Mouse (Mus musculus) hindbrain, embryonic 11.5 days (tissue): ENCODE data around the gene Klhl29. TPM values are rescaled to one million over a fixed set of nuclear protein-coding genes. Genes with fewer than 3 reads are reported as not detected.

ENCODE experiments used
- ATAC-seq: fragments of 200-750 bp; cut with Nextera tagmentation; 2 replicates; pipeline ENCODE4 v1.8.0; 2017; ENCODE audit warnings: mild to moderate bottlenecking, moderate TSS enrichment, moderate library complexity; ENCODE audit not compliant: low FRiP score
- DNase-seq: peaks from one replicate; pipeline ENCODE4 v3.0.0-alpha.2; 2015; ENCODE audit warnings: low spot score
- H3K27ac ChIP-seq: fragments of 300-500 bp; sonication (generic); 2 replicates; pipeline ENCODE4 v1.5.1; 2014; ENCODE audit warnings: mild to moderate bottlenecking, low read depth, low read length
- H3K27me3 ChIP-seq: fragments of 300-500 bp; sonication (generic); 2 replicates; pipeline ENCODE4 v1.6.1; 2014; ENCODE audit warnings: mild to moderate bottlenecking, low read length, moderate library complexity, mixed read lengths; ENCODE audit not compliant: control insufficient read depth, insufficient read depth
- H3K36me3 ChIP-seq: fragments of 300-500 bp; sonication (generic); 2 replicates; pipeline ENCODE4 v1.6.1; 2014; ENCODE audit warnings: mild to moderate bottlenecking, low read length, moderate library complexity, mixed read lengths; ENCODE audit not compliant: control insufficient read depth, insufficient read depth
- H3K4me1 ChIP-seq: fragments of 300-500 bp; sonication (generic); replicated peaks from 2 replicates; pipeline ENCODE4 v1.6.1; 2014; ENCODE audit warnings: low read length, mixed read lengths; ENCODE audit not compliant: control insufficient read depth, insufficient read depth
- H3K4me2 ChIP-seq: fragments of 300-500 bp; sonication (generic); replicated peaks from 2 replicates; pipeline ENCODE4 v1.6.1; 2014; ENCODE audit warnings: mild to moderate bottlenecking, low read depth, low read length
- H3K4me3 ChIP-seq: fragments of 300-500 bp; sonication (generic); 2 replicates; pipeline ENCODE4 v1.5.1; 2014; ENCODE audit warnings: low read depth, low read length
- H3K9ac ChIP-seq: fragments of 300-500 bp; sonication (generic); 2 replicates; pipeline ENCODE4 v1.6.1; 2014; ENCODE audit warnings: low read depth, low read length
- H3K9me3 ChIP-seq: fragments of 300-500 bp; sonication (generic); 2 replicates; pipeline ENCODE4 v1.6.1; 2016; ENCODE audit warnings: low read length; ENCODE audit not compliant: control insufficient read depth
- WGBS: fragments of 180-500 bp; shearing (Covaris S2); extraction: QIAGEN DNeasy Blood & Tissue Kit; methylation state at CpG from one replicate; pipeline ENCODE4 v1.1.7; 2014; 5-methylcytosine and 5-hydroxymethylcytosine counted together
- polyA plus RNA-seq: library from polyadenylated mRNA; unstranded; fragments of >200 nt; fragmentation: Nextera tagmentation; extraction: Ambion mirVana; gene quantifications from 2 replicates; pipeline ENCODE4 v1.2.1, GENCODE M21; 2014

The Klhl29 gene
- polyA plus RNA-seq, 1 experiment from 2014 or later, result 2.6 TPM

DNA sequence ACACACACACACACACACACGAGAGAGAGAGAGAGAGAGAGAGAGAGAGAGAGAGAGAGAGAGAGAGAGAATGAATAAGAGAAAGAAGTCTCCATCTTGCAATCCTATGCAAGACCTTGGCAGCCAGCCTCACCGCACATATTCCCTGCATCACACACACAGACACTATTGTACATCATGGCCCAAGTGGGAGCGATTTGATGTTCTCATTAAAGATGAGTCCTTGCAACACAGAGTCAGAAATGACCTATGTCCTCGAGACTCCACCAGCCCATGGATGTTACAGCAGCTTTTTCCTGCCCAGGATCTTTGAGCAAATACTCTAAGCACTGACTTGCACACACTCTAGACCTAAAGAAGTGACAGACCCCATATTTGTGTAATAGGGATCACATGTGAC, 114.0 kb downstream of the Klhl29 start:
- no peaks in the 10 kb centered on the region for H3K36me3 ChIP-seq
- no peak overlapping the region for H3K4me3 ChIP-seq
- no peak overlapping the region for H3K27ac ChIP-seq
- no peak for ATAC-seq
- H3K27me3 ChIP-seq, result no peaks in the 10 kb centered on the region
- 0 out of 2 replicates have a peak, but pooled peaks cover under 1% of the 10 kb centered on the region for H3K4me1 ChIP-seq
- WGBS, result 91% methylated on average over 4 of the region's 4 CpGs
- DNase-seq, result no peak
- H3K4me2 ChIP-seq, result no peak overlapping the region
- H3K9me3 ChIP-seq, result no peaks in the 10 kb centered on the region
- H3K9ac ChIP-seq, result no peak overlapping the region

DNA sequence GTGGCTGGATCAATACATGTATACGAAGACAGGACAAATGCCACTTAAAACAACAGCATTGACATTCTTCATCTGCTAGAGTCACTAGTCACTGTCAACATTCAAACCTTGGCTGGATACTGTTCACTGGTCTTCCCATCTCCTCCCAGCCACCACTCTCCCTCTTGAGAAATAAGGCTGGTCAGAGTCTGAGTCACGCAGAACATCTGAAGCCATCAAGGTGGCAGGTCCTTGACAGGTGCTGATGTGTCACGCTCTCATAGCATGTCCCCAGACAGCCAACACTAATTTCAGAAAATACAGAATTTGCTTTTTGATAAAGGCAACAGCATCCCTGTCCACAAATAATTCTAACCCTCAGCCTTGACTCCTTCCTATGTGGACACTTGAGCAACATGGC, 116.7 kb downstream of the Klhl29 start:
- Histone ChIP-seq H3K36me3 (no peaks in the 10 kb centered on the region), H3K4me1 (peaks cover 3% of the 10 kb centered on the region; the same call in 1 of the 2 replicates), H3K4me3 (no peak overlapping the region), H3K9ac (no peak overlapping the region), H3K27ac (no peak overlapping the region), H3K27me3 (no peaks in the 10 kb centered on the region), H3K4me2 (no peak overlapping the region), H3K9me3 (no peaks in the 10 kb centered on the region)
- WGBS, result 84% methylated on average over 3 of the region's 3 CpGs
- DNase-seq (no peak), ATAC-seq (no peak)

DNA sequence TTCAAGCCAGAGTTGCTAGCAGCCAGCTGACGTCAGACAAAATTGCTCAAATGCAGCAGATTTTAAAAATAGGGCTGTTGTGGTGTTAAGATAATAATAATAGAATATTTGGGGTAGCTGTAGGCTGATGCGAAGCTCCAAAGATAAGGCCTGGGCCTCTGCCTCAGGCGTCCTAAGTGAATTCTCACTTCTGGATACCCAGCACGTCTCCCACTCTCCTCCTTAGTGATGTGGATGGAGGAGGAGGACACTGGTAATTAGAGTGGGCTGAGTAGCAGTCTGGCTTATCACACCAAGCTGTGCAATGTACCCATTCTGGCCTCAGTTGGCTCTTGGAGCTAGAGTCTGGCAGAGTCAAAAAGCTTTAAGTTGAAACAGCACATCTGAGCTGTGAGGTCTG, 118.3 kb downstream of the Klhl29 start:
- no peak overlapping the region for H3K9ac ChIP-seq
- ATAC-seq (no peak), DNase-seq (no peak)
- no peak overlapping the region for H3K27ac ChIP-seq
- H3K4me1 ChIP-seq, result peaks cover 5% of the 10 kb centered on the region
- no peaks in the 10 kb centered on the region for H3K9me3 ChIP-seq
- H3K4me2 ChIP-seq, result no peak overlapping the region
- no peaks in the 10 kb centered on the region for H3K27me3 ChIP-seq
- H3K4me3 ChIP-seq, result no peak overlapping the region
- H3K36me3 ChIP-seq, result no peaks in the 10 kb centered on the region
- 77% methylated on average over 4 of the region's 4 CpGs for WGBS

DNA sequence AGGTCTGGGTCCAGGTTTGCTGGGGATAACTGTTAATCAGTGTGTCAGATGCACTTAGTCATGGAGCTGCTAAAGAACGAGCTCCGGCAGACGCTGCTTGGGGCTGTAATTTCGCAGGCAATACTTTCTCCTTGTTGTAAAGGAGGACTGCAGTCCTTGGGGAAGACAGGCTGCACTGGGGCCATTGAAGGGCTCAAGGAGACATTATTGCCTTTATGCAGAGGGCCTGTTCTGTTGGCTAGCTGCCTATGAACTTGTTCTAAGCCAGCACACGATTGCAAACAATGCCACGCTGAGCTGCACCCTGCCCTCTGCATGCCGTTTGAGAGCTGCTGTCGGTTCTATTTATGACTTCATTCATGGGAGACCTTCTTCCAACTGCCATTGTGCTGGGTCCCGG, 120.4 kb downstream of the Klhl29 start:
- WGBS, result 51% methylated on average over 9 of the region's 9 CpGs
- Histone ChIP-seq H3K9ac (no peak overlapping the region), H3K36me3 (no peaks in the 10 kb centered on the region), H3K9me3 (no peaks in the 10 kb centered on the region), H3K27ac (0 out of 2 replicates have a peak overlapping the region, but pooled peaks have one; percentile 36), H3K27me3 (no peaks in the 10 kb centered on the region), H3K4me1 (peaks cover 5% of the 10 kb centered on the region), H3K4me3 (no peak overlapping the region), H3K4me2 (no peak overlapping the region)
- ATAC-seq (no peak), DNase-seq (no peak)

DNA sequence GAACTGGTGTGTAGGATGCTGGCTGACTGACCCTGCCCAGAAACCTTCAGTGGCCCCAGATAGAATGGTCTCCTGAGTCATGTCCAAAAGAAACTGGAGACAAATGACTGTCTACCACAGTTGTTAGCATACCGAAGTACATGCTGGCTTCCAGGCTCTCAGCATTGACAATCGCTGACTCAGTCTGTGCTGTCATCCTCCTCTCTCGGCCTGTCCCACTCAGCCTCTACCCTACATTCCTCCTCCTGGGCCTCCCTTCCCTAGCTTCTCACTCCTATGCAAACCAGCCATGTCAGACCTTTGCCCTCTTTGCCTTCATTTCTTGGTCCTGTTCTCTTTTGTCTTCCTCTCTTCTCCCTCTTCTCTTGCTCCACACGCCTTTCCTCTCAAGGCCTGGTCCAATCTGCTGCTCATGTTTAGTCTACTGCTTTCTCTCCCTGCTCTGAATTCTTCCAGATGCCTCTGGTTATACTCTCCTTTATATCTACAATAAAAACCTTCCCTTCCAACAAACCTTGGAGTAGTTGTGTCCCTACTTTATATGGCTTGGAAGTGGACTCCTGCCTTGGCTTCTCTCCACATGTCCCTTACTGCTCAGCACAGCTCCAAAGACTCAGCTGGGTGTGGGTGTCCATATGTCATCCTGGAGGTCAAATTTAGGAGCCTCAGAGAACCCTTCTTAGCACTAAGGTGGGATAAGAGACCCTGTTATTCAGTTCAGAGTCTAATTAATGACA, 121.1 kb downstream of the Klhl29 start:
- 77% methylated on average over 4 of the region's 4 CpGs for WGBS
- Histone ChIP-seq H3K4me2 (no peak overlapping the region), H3K27ac (no peak overlapping the region), H3K4me1 (peaks cover 5% of the 10 kb centered on the region), H3K27me3 (no peaks in the 10 kb centered on the region), H3K36me3 (no peaks in the 10 kb centered on the region), H3K9me3 (no peaks in the 10 kb centered on the region), H3K9ac (no peak overlapping the region), H3K4me3 (no peak overlapping the region)
- DNase-seq (no peak), ATAC-seq (no peak)

DNA sequence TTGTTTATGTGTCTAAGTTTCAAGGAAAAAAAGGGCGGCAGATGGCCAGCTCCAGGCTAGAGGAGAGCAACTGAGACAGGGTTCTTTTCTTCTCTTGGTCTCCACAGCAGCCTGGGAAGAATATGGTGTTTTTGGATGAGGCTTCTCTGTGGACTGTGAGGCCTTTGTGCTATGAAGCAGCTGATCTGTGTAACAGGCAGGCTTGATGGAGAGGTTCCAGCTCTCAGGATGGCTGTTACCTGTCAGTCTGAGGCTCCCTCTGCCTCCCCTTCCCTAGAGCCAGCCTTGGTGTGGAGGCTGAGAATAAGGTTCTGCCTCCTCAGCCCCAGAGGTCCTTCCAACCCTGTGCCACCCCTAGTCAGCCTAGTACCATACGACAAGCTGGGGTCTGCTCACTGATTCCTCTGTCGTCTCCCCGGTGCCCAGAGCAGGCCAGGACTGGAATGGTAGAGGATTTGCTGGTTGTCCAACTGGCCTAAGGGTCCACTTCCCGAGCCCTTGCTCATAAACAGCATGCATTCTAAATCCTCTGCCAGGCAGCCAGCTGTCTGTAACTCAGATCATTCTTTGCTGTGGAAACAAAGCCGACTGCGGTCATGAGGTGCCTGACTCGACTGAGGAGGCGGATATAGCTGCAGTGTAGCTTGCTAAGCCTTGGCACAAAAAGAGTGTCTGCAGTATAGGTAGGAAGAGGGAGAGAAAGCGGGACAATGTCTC, 122.0 kb downstream of the Klhl29 start:
- H3K9me3 ChIP-seq, result no peaks in the 10 kb centered on the region
- H3K27ac ChIP-seq, result 0 out of 2 replicates have a peak overlapping the region, but pooled peaks have one; percentile 47
- WGBS, result 68% methylated on average over 10 of the region's 10 CpGs
- DNase-seq (no peak), ATAC-seq (no peak)
- no peak overlapping the region for H3K9ac ChIP-seq
- no peaks in the 10 kb centered on the region for H3K36me3 ChIP-seq
- H3K4me1 ChIP-seq, result peaks cover 5% of the 10 kb centered on the region
- no peaks in the 10 kb centered on the region for H3K27me3 ChIP-seq
- H3K4me3 ChIP-seq, result no peak overlapping the region
- no peak overlapping the region for H3K4me2 ChIP-seq

DNA sequence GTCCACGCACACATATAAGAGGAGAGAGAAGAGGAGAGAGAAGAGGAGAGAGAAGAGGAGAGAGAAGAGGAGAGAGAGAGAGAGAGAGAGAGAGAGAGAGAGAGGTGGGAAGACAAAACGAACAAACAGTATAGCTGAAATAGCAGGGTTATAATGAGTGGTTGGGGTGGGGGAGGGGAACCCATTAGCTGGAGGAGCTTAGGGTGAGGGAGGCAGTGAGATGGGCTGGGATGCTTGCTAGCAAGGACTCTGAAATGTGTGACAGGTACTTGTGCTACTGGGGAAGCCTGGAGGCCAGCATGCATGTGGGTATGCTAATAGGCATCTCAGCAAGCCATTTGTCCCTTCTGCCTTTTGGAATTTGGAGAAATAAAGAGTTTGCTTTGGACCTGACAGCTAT, 122.9 kb downstream of the Klhl29 start:
- H3K4me3 ChIP-seq, result no peak overlapping the region
- no peaks in the 10 kb centered on the region for H3K36me3 ChIP-seq
- H3K4me2 ChIP-seq, result no peak overlapping the region
- H3K4me1 ChIP-seq, result peaks cover 7% of the 10 kb centered on the region
- no peak overlapping the region for H3K9ac ChIP-seq
- no peaks in the 10 kb centered on the region for H3K9me3 ChIP-seq
- peak; percentile 15; the same call in 1 of the 2 replicates for ATAC-seq
- H3K27ac ChIP-seq, result no peak overlapping the region
- DNase-seq, result no peak
- WGBS, result 63% methylated on average over 2 of the region's 2 CpGs
- no peaks in the 10 kb centered on the region for H3K27me3 ChIP-seq

DNA sequence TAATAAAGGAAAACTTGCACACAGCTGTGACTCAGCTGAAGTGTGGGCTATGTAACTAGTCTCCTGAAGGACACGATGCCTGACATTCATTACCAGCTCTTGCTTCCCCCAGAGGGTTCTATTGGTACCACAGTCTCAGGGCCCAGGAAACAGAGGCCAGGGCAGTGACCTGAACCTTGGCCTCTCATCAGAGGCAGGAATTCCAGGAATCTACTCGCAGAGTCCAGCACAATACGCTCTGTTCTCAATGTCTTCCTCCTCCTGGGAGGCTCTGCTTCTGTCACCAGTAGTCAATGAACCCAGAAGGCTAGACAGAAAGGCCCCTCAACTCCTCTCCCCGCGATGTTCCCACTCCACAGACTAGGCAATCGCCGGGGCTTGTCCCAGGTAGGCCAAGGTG, 125.4 kb downstream of the Klhl29 start:
- 21% methylated on average over 7 of the region's 7 CpGs for WGBS
- no peaks in the 10 kb centered on the region for H3K36me3 ChIP-seq
- no peak overlapping the region for H3K9ac ChIP-seq
- no peak overlapping the region for H3K27ac ChIP-seq
- H3K4me1 ChIP-seq, result peaks cover 6% of the 10 kb centered on the region
- H3K4me2 ChIP-seq, result no peak overlapping the region
- no peak for ATAC-seq
- no peaks in the 10 kb centered on the region for H3K27me3 ChIP-seq
- H3K4me3 ChIP-seq, result no peak overlapping the region
- H3K9me3 ChIP-seq, result no peaks in the 10 kb centered on the region
- DNase-seq, result no peak

DNA sequence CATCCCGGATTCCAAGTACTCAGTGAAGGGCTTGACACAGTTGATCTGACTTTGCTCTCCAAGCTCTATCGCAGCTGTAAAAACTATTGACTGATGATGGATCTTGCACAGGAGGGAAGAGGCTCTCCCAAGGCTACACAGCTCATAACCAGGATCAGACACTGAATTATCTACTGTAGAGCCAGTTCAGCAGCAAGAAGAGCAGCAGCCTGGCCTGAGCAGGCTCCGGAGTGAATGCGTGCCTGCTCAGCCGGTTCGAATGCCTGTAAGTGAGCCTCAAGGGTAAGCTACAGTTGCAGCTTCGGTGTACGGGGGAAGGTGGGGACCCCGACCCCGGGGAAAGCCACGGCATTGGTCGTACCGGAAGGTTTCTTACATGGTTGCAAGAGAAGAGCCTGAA, 126.4 kb downstream of the Klhl29 start:
- H3K36me3 ChIP-seq, result no peaks in the 10 kb centered on the region
- no peak overlapping the region for H3K9ac ChIP-seq
- H3K27ac ChIP-seq, result no peak overlapping the region
- no peaks in the 10 kb centered on the region for H3K9me3 ChIP-seq
- H3K4me1 ChIP-seq, result peaks cover 6% of the 10 kb centered on the region
- DNase-seq (no peak), ATAC-seq (no peak)
- 84% methylated on average over 13 of the region's 13 CpGs for WGBS
- H3K27me3 ChIP-seq, result no peaks in the 10 kb centered on the region
- no peak overlapping the region for H3K4me3 ChIP-seq
- H3K4me2 ChIP-seq, result no peak overlapping the region
